Mouse (Mus musculus) cortical plate, adult 2 months (tissue): ENCODE results near the gene Ttll6. TPM values are rescaled to one million over a fixed set of nuclear protein-coding genes. Genes with fewer than 3 reads are reported as not detected.

Experiments used
- H3K27ac ChIP-seq: fragments of 200-500 bp; 2 replicates; pipeline ENCODE4 v1.5.1; 2012; ENCODE audit warnings: low read length, control low read depth, inconsistent platforms; ENCODE audit not compliant: insufficient read depth
- H3K4me1 ChIP-seq: fragments of 200-500 bp; 2 replicates; pipeline ENCODE4 v1.6.1; 2011; ENCODE audit warnings: low read length; ENCODE audit not compliant: control insufficient read depth, insufficient read depth
- H3K4me3 ChIP-seq: fragments of 200-500 bp; 2 replicates; pipeline ENCODE4 v1.5.1; 2011; ENCODE audit warnings: mild to moderate bottlenecking, low read length, control low read depth; ENCODE audit not compliant: insufficient read depth
- CTCF ChIP-seq: fragments of 200-500 bp; IDR thresholded peaks from 2 replicates; pipeline ENCODE4 v1.5.1; 2011; ENCODE audit warnings: mild to moderate bottlenecking, control low read depth, low read length; ENCODE audit not compliant: insufficient read depth; ENCODE audit errors: extremely low read depth
- POLR2A ChIP-seq: fragments of 200-500 bp; IDR thresholded peaks from 2 replicates; pipeline ENCODE4 v1.6.1; 2011; ENCODE audit warnings: mild to moderate bottlenecking, low read length, control low read depth; ENCODE audit not compliant: insufficient read depth; ENCODE audit errors: extremely low read depth
- polyA plus RNA-seq: library from polyadenylated mRNA; depleted of rRNA; stranded (reverse); fragments of >200 nt; gene quantifications from 2 replicates; pipeline ENCODE4 v1.2.3, GENCODE M21; 2012

The Ttll6 gene
- polyA plus RNA-seq, 1 experiment = 0.27 TPM

GRCm38 (mm10) chr11:96147471-96147870, 13.9 kb downstream of the Ttll6 start:
- Histone ChIP-seq H3K4me3 (no peak overlapping the region), H3K4me1 (no peaks in the 10 kb centered on the region), H3K27ac (no peak overlapping the region)
- TF ChIP-seq CTCF = no peak
- no peak for TF ChIP-seq POLR2A

GRCm38 (mm10) chr11:96164769-96165168, 31.2 kb downstream of the Ttll6 start:
- TF ChIP-seq POLR2A (no peak), CTCF (no peak)
- Histone ChIP-seq H3K4me1 (no peaks in the 10 kb centered on the region), H3K27ac (no peak overlapping the region), H3K4me3 (no peak overlapping the region)

DNA sequence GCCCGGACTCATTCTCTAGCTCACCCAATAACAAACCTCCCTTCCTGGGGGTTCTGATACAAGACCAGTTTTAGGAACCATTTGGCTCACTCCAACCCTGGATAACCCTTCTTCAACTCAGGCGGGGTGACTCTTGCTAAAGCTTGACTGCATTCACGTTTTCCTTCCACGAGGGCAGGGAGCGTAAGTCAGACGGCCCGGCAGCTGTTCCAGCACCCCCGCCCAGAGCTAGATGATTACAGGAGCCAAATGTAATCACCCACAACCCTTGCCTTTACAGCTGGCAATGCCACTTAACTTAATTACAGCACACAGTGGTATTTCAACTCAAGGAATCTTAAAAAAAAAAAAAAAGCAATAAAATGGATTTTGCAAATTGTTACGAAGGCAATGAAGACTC, 34.5 kb downstream of the Ttll6 start:
- no peak overlapping the region for H3K4me3 ChIP-seq
- H3K4me1 ChIP-seq = no peaks in the 10 kb centered on the region
- no peak overlapping the region for H3K27ac ChIP-seq
- TF ChIP-seq POLR2A (no peak), CTCF (no peak)

DNA sequence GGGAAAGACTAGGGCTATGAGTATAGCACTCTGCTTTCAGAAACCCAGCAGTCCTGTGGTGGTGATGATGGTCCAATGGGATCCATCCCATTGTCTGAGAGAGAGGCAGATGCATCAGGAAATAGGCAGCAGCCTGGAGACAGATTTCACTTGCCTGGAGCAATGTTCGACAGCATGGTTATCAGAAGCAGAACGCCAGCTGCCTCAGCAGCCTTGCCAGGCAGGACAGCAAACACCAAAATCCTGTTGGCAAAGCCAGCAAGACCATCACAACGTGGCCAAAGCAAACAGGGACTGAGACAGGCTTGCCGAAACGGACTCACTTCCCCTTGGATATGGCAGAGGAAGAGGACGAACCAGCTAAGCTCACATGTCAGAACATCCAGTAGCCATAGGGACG, 35.4 kb downstream of the Ttll6 start:
- no peak overlapping the region for H3K27ac ChIP-seq
- no peaks in the 10 kb centered on the region for H3K4me1 ChIP-seq
- no peak overlapping the region for H3K4me3 ChIP-seq
- TF ChIP-seq CTCF = no peak
- no peak for TF ChIP-seq POLR2A

DNA sequence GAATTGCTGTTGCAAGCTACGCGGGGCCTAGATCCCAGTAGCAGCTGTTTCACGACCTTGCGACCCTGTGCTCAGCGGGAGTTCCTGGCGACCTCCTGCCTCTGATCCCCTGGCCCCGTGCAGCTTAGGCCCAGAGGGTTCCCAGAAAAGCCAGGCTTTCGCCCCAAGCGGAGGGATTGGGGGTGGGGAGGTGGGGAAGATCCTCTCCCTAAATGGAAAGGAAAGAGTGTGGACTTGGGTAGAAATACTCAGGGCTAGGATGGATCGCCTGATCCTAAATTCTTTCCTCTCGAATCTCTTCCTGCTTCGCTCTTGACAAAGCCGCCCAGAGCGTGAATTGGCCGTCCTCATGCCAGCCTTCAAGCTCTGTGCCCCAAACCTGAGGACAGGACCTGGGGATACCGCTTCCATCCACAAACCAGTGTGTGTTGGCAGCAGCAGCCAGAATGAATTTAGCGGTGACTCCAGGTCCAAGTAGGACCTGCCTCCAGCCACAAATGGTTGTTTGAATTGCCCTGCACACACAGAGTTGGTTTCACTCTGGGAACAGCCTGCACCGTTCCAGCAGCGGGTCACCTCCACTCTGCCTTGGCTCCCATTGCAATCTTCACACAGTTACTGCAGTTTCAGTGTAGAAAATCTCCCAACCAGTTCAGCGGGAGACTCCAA, 37.3 kb downstream of the Ttll6 start:
- no peak overlapping the region for H3K27ac ChIP-seq
- TF ChIP-seq CTCF (no peak), POLR2A (no peak)
- H3K4me3 ChIP-seq = no peak overlapping the region
- no peaks in the 10 kb centered on the region for H3K4me1 ChIP-seq

- Histone ChIP-seq H3K4me3 (no peak overlapping the region), H3K4me1 (no peaks in the 10 kb centered on the region), H3K27ac (no peak overlapping the region)
- TF ChIP-seq CTCF = no peak
- no peak for TF ChIP-seq POLR2A
Observed at GRCm38 (mm10) chr11:96171601-96172000, 38.0 kb downstream of the Ttll6 start.

DNA sequence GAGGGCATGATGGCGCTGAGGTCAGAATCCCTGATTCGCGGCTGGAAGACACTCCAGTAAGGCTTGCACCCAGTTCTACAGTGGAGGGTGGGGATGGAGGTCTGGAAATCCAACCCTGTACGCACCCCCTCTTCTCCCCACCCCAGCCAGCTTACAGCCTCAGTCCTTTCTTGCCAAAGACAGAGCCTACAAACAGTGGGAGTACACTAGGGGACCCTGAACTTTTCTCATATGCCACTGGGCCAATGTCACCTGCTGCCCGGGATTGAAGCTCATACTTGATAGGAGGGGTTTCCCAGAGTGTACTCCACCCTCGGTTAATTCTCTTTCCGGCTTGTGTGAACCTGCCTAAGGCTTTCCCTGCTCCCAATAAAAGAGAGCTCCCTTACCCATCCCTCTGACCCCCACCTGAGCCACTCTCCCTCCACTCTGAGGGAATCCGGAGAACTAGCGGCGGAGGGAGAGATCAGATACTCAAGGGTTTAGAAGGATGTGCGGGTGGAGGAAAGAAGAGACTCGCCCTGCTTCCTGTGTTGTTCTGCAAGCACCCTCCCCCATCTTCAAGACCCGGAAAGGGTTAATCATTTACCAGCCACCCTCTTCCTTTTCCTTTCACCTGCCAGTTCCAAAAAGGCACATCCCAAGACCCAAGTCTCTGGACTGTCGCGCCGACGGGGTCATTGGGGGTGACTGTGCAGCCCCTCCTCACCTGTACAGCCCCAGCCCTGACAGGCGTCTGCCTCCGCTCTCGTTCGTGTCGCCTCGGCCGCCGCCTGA, 39.1 kb downstream of the Ttll6 start:
- no peak overlapping the region for H3K4me3 ChIP-seq
- no peaks in the 10 kb centered on the region for H3K4me1 ChIP-seq
- H3K27ac ChIP-seq = no peak overlapping the region
- TF ChIP-seq POLR2A = no peak
- no peak for TF ChIP-seq CTCF

GRCm38 (mm10) chr11:96173288-96173840, 39.8 kb downstream of the Ttll6 start:
- no peaks in the 10 kb centered on the region for H3K4me1 ChIP-seq
- TF ChIP-seq POLR2A (no peak), CTCF (no peak)
- no peak overlapping the region for H3K27ac ChIP-seq
- H3K4me3 ChIP-seq = no peak overlapping the region

GRCm38 (mm10) chr11:96174881-96175280, 41.3 kb downstream of the Ttll6 start:
- no peak for TF ChIP-seq POLR2A
- TF ChIP-seq CTCF = no peak
- Histone ChIP-seq H3K27ac (no peak overlapping the region), H3K4me1 (no peaks in the 10 kb centered on the region), H3K4me3 (no peak overlapping the region)

- no peak overlapping the region for H3K4me3 ChIP-seq
- no peaks in the 10 kb centered on the region for H3K4me1 ChIP-seq
- no peak overlapping the region for H3K27ac ChIP-seq
- TF ChIP-seq POLR2A (no peak), CTCF (no peak)
Observed at GRCm38 (mm10) chr11:96175511-96175910, 41.9 kb downstream of the Ttll6 start.
